Mouse (Mus musculus) lung, embryonic 15.5 days (tissue): Measurements from ENCODE around the gene Dnajc7. TPM values are rescaled to one million over a fixed set of nuclear protein-coding genes. Genes with fewer than 3 reads are reported as not detected.

Source experiments
- ATAC-seq: fragments of 200-750 bp; cut with Nextera tagmentation; 2 replicates; pipeline ENCODE4 v1.8.0; 2017; ENCODE audit warnings: moderate number of reproducible peaks, borderline replicate concordance; ENCODE audit not compliant: low FRiP score, low TSS enrichment; ENCODE audit errors: extremely low read depth
- H3K27ac ChIP-seq: fragments of 300-500 bp; sonication (generic); 2 replicates; pipeline ENCODE4 v1.5.1; 2015; ENCODE audit warnings: moderate library complexity, mild to moderate bottlenecking, inconsistent platforms
- H3K27me3 ChIP-seq: fragments of 300-500 bp; sonication (generic); 2 replicates; pipeline ENCODE4 v1.6.1; 2015; ENCODE audit warnings: inconsistent platforms
- H3K36me3 ChIP-seq: fragments of 300-500 bp; sonication (generic); 2 replicates; pipeline ENCODE4 v1.6.1; 2015; ENCODE audit warnings: inconsistent platforms
- H3K4me1 ChIP-seq: fragments of 300-500 bp; sonication (generic); 2 replicates; pipeline ENCODE4 v1.6.1; 2015; ENCODE audit warnings: inconsistent platforms
- H3K4me2 ChIP-seq: fragments of 300-500 bp; sonication (generic); 2 replicates; pipeline ENCODE4 v1.6.1; 2015; ENCODE audit warnings: inconsistent platforms, mild to moderate bottlenecking, moderate library complexity
- H3K4me3 ChIP-seq: fragments of 300-500 bp; sonication (generic); 2 replicates; pipeline ENCODE4 v1.5.1; 2015; ENCODE audit warnings: mild to moderate bottlenecking, inconsistent platforms
- H3K9ac ChIP-seq: fragments of 300-500 bp; sonication (generic); 2 replicates; pipeline ENCODE4 v1.6.1; 2015; ENCODE audit warnings: inconsistent platforms
- H3K9me3 ChIP-seq: fragments of 300-500 bp; sonication (generic); 2 replicates; pipeline ENCODE4 v1.6.1; 2016; ENCODE audit warnings: inconsistent platforms
- WGBS: fragments of 180-500 bp; shearing (Covaris S2); methylation state at CpG from one replicate; pipeline ENCODE4 v1.1.7; 2015; 5-methylcytosine and 5-hydroxymethylcytosine counted together
- polyA plus RNA-seq: library from polyadenylated mRNA; unstranded; fragments of >200 nt; fragmentation: Nextera tagmentation; extraction: Ambion mirVana; gene quantifications from 2 replicates; pipeline ENCODE4 v1.2.1, GENCODE M21; 2015

The Dnajc7 gene
- polyA plus RNA-seq, 1 experiment from 2014 or later: 229 TPM

DNA sequence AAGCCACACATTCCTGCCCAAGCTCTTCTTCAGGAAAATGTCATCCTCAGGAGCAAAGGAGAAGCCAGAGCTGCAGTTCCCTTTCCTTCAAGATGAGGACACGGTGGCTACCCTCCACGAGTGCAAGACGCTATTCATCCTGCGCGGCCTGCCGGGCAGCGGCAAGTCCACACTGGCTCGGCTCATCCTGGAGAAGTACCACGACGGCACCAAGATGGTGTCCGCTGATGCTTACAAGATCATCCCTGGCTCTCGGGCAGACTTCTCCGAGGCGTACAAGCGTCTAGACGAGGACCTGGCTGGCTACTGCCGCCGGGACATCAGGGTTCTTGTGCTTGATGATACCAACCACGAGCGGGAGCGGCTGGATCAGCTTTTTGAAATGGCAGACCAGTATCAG lies 43.7 kb downstream of the Dnajc7 start:
- no peak overlapping the region for H3K4me2 ChIP-seq
- H3K36me3 ChIP-seq: peaks cover 23% of the 10 kb centered on the region
- no peak overlapping the region for H3K27ac ChIP-seq
- no peak overlapping the region for H3K9ac ChIP-seq
- 63% methylated on average over 21 of the region's 21 CpGs for WGBS
- peaks cover 11% of the 10 kb centered on the region for H3K4me1 ChIP-seq
- no peak overlapping the region for H3K4me3 ChIP-seq
- ATAC-seq: no peak
- H3K27me3 ChIP-seq: no peaks in the 10 kb centered on the region; the same call in 1 of the 2 replicates
- no peaks in the 10 kb centered on the region for H3K9me3 ChIP-seq

DNA sequence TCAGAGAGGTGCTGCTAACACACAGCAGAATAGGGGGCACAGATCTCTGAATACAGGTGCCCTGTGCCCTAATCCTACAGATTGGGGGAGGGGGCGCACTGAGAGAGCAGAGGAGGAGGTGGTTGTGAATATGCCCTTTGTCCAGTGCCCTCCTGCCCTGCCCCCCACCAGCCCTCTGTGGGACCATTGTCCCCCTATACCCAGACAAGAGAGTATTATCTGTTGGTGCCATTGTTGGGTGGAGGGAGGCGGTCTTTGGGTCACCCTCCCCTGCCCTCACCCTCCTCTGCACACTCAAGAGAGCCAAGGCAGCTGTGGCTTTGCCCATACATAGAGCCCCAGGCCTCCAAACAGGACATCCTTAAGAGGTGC lies 44.5 kb downstream of the Dnajc7 start:
- H3K4me3 ChIP-seq: peak overlapping the region; percentile 72
- ATAC-seq: no peak
- H3K9me3 ChIP-seq: no peaks in the 10 kb centered on the region
- H3K36me3 ChIP-seq: peaks cover 15% of the 10 kb centered on the region
- peak overlapping the region; percentile 68; the same call in 1 of the 2 replicates for H3K27ac ChIP-seq
- H3K4me1 ChIP-seq: peaks cover 19% of the 10 kb centered on the region
- peak overlapping the region; percentile 65 for H3K4me2 ChIP-seq
- 44% methylated on average over 2 of the region's 2 CpGs for WGBS
- peak overlapping the region; percentile 61; the same call in 1 of the 2 replicates for H3K9ac ChIP-seq
- peaks cover 3% of the 10 kb centered on the region; the same call in 1 of the 2 replicates for H3K27me3 ChIP-seq

DNA sequence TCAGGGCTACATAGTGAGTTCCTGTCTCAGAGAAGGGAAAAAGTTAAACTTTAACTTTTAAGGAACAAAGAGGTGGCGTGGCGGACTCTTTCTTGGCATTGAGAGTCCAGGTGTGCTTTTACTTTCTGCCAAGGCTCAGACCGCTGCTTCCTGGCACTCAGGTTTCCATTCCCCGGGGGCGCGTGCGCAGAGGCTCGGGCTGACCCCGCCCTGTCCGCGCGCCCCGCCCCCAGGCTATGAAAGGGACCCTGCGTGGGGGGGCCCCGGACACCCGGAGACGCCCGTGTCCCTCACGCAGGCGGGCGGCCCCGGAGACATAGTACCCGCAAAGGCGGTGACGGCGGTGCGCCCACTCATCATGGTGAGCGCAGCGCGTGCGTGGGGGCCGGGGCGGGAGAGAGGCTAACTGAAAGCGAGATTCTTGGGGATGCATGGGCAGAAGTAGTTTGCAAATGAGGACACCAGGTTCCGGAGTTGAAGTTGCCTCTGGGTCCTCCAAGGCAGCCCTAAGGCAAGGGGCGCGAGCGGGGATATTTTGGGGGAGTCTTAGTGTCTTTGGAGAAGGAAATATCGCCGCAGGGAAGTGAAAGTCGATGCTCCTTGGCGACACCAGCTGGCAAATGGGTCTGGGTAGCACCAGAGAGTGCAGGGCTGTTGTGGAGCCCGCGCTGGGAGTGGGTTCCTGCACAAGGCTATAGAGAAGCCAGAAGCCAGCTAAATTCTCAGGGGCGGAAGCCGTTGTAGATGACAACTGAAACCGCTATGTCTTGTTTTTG lies 45.1 kb downstream of the Dnajc7 start, which contains the start of gene Cnp:
Gene Cnp, plus strand, starts transcription at position 197 of the 776 bp plus-strand sequence.
- Histone ChIP-seq H3K9me3 (no peaks in the 10 kb centered on the region), H3K27ac (peak within 1 kb of the TSS; percentile 68), H3K9ac (peak within 1 kb of the TSS; percentile 61), H3K36me3 (peaks cover 12% of the 10 kb centered on the region), H3K4me1 (peaks cover 19% of the 10 kb centered on the region), H3K4me3 (peak within 1 kb of the TSS; percentile 72), H3K4me2 (peak within 1 kb of the TSS; percentile 65), H3K27me3 (peaks cover 3% of the 10 kb centered on the region; the same call in 1 of the 2 replicates)
- WGBS: 1% methylated on average over 46 of the region's 47 CpGs
- peak; percentile 88 for ATAC-seq

DNA sequence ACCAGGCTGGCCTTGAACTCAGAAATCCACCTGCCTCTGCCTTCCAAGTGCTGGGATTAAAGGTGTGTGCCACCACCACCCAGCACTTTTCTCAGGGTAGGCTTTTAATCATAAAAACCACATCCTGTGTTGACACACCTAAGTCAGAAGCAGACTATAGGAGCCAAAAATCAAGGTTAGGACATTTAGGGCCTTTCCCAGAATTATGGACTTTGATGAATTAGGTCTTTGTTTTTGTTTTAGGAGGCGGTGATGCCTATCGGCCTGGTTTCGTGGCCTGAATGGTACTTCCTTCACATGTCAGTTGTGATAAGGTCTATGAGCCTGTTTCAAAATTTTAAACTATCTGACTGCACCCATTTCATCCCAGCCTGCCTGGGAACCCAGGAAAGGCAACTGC lies 45.8 kb downstream of the Dnajc7 start:
- no peak for ATAC-seq
- 76% methylated on average over 3 of the region's 3 CpGs for WGBS
- Histone ChIP-seq H3K4me3 (peak overlapping the region; percentile 72), H3K4me1 (peaks cover 19% of the 10 kb centered on the region), H3K36me3 (peaks cover 5% of the 10 kb centered on the region), H3K27ac (peak overlapping the region; percentile 68), H3K9me3 (no peaks in the 10 kb centered on the region), H3K4me2 (peak overlapping the region; percentile 65), H3K9ac (no peak overlapping the region), H3K27me3 (peaks cover 3% of the 10 kb centered on the region; the same call in 1 of the 2 replicates)

DNA sequence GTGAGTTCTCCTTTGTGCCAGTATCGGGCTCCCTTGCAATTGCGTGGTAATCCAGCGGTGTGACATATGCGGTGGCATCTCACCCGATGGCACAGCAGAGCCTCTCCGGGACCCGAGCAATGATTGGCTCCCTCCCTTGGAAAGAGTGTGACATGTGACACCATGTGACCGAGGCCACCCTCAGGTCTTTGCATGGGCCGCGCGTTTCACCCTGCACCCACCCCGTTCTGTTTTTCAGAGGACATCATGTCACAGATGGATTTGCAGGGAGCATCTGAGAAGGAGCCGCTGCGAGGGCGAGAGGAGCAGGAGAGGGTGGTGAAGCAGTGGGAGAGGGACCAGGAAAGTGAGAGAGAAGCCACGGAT lies 48.8 kb downstream of the Dnajc7 start:
- Histone ChIP-seq H3K27me3 (peaks cover 3% of the 10 kb centered on the region; the same call in 1 of the 2 replicates), H3K4me2 (peak overlapping the region; percentile 43), H3K36me3 (no peaks in the 10 kb centered on the region), H3K4me1 (peaks cover 19% of the 10 kb centered on the region), H3K9me3 (no peaks in the 10 kb centered on the region), H3K27ac (no peak overlapping the region), H3K4me3 (0 out of 2 replicates have a peak overlapping the region, but pooled peaks have one; percentile 5), H3K9ac (peak overlapping the region; percentile 6; the same call in 1 of the 2 replicates)
- ATAC-seq: no peak
- 6% methylated on average over 16 of the region's 16 CpGs for WGBS

DNA sequence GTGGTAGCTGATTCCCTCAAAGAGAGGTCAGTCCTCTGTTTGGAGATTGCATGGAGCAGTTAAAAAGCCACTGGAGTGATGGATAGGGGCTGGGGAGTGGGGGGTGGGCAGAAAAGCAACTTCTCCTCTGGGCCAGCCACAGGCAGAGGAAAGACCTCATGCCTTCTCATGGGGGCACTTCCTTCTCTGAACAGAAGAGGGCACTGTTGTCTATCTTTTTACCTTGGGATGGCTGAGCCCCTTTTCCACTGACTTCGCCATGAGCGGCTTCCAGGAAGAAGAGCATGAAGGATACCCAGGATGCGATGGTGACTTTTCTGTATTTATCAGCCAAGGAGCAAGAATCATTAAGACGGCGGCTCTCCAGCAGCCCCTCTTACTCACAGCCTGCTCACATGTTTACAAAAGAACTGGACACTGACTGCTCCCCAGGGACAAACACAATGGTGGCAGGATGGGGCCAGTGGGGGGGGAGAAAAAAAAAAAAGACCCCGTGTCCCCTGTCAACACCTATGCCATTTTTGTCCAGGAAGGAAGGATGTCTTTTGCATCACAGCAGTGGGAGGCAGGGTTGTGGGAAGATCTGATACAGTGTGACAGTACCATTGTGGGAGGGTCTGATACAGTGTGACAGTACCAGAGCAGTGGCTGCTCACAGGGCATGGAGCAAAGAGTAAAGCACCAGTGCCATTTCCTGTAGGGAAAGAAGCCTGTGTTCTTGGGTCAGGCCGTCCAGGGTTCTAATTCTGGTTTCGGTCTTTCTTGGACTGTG lies 49.4 kb downstream of the Dnajc7 start:
- Histone ChIP-seq H3K4me1 (peaks cover 16% of the 10 kb centered on the region), H3K9me3 (no peaks in the 10 kb centered on the region), H3K27ac (no peak overlapping the region), H3K27me3 (peaks cover 3% of the 10 kb centered on the region; the same call in 1 of the 2 replicates), H3K9ac (no peak overlapping the region), H3K36me3 (no peaks in the 10 kb centered on the region), H3K4me2 (peak overlapping the region; percentile 43), H3K4me3 (0 out of 2 replicates have a peak overlapping the region, but pooled peaks have one; percentile 5)
- 6% methylated on average over 8 of the region's 8 CpGs for WGBS
- no peak for ATAC-seq

DNA sequence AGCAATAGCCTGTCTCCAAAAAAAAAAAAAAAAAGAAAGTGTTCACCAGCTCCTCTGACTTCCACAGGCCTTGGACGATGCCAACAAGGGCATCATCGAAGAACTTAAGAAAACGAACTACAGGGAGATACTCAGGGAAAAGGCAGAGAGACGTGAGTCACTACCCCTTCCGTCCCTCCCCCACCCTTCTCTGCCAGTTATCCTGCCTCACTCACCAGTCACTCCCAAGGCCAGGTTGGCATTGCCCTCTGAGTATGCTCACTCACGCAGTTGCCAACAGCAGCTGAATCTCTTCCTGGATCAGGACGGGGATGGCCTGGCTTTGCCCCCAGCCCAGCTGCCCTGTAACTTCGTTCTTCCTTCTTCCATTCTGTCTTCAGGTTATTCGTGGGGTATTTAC lies 50.2 kb downstream of the Dnajc7 start:
- peaks cover 3% of the 10 kb centered on the region; the same call in 1 of the 2 replicates for H3K27me3 ChIP-seq

DNA sequence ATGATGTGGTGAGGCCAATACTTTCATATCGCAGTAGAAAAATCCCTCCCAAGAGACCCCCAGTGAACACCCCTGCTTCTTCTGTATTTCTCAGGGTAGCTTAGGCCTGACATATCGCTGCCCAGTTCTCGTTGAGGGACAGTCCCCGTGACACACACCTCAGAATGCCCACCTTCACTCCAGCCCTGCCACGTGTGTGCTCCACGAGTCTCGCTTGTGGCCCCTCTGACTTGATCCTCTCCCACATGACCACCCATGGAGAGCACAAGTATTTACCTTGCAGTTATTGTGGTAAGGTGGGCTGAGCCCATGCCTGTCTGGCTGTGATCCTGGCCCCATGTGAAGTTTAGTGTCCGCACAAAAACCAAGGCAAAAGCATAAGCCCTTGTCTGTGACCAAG lies 51.3 kb downstream of the Dnajc7 start:
- H3K27me3 ChIP-seq: peaks cover 3% of the 10 kb centered on the region; the same call in 1 of the 2 replicates
- no peak overlapping the region for H3K4me3 ChIP-seq
- H3K4me2 ChIP-seq: no peak overlapping the region
- WGBS: 79% methylated on average over 8 of the region's 8 CpGs
- H3K9me3 ChIP-seq: no peaks in the 10 kb centered on the region
- no peak overlapping the region for H3K27ac ChIP-seq
- no peaks in the 10 kb centered on the region for H3K36me3 ChIP-seq
- no peak for ATAC-seq
- H3K9ac ChIP-seq: no peak overlapping the region
- H3K4me1 ChIP-seq: peaks cover 9% of the 10 kb centered on the region; the same call in 1 of the 2 replicates

More for the DNA sequence above, 50.2 kb downstream of the Dnajc7 start:
- Histone ChIP-seq H3K9ac (no peak overlapping the region), H3K27ac (no peak overlapping the region), H3K4me3 (no peak overlapping the region), H3K9me3 (no peaks in the 10 kb centered on the region), H3K4me2 (no peak overlapping the region), H3K36me3 (no peaks in the 10 kb centered on the region), H3K4me1 (peaks cover 13% of the 10 kb centered on the region; the same call in 1 of the 2 replicates)
- ATAC-seq: no peak
- WGBS: 52% methylated on average over 9 of the region's 9 CpGs

DNA sequence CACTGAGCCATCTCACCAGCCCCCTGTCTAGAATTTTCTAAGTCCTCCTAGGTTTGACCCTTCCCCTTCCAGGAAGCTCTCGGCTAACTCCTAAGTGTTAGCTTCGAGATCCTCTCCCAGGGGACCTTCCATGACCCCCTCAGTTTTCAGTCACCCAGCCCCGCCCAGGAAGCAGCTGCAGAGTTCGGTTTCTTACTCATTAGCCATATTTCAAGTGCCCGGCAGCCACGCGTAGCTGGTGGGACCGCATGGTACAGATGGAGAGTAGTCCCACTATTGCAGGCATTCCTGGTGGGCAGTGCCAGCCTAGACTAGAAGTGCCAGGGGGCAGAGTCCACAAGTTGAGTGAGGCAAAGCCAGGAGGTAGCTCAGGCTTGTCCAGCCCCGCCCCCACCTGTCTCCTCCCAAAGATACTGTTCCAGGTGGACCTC lies 52.1 kb downstream of the Dnajc7 start:
- Histone ChIP-seq H3K9me3 (no peaks in the 10 kb centered on the region), H3K27me3 (peaks cover 3% of the 10 kb centered on the region; the same call in 1 of the 2 replicates), H3K4me3 (no peak overlapping the region), H3K27ac (no peak overlapping the region), H3K9ac (no peak overlapping the region), H3K4me1 (peaks cover 9% of the 10 kb centered on the region; the same call in 1 of the 2 replicates), H3K4me2 (no peak overlapping the region), H3K36me3 (no peaks in the 10 kb centered on the region)
- no peak for ATAC-seq
- 30% methylated on average over 9 of the region's 9 CpGs for WGBS

DNA sequence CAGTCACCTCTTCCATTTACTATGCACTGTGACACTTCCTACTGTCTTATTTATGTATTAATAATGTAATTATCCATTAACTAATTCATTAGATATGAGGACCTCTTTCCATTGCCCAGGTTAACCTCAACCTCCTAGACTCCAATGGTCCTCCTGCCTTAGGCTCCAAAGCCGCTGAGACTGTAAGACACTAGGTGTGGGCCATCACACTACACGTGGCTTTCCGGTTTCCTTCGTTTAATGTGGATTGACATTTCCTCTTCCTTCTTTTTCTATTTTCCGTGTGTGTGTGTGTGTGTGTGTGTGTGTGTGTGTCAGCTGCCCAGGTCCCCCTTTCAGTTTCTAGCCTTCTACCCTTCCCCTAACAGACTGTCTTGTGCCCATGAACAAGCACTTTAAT lies 52.7 kb downstream of the Dnajc7 start:
- Histone ChIP-seq H3K36me3 (no peaks in the 10 kb centered on the region), H3K27ac (no peak overlapping the region), H3K4me3 (no peak overlapping the region), H3K9me3 (no peaks in the 10 kb centered on the region), H3K4me2 (no peak overlapping the region), H3K4me1 (peaks cover 9% of the 10 kb centered on the region; the same call in 1 of the 2 replicates), H3K9ac (no peak overlapping the region), H3K27me3 (peaks cover 3% of the 10 kb centered on the region; the same call in 1 of the 2 replicates)
- no peak for ATAC-seq
- WGBS: 60% methylated on average over 5 of the region's 5 CpGs

DNA sequence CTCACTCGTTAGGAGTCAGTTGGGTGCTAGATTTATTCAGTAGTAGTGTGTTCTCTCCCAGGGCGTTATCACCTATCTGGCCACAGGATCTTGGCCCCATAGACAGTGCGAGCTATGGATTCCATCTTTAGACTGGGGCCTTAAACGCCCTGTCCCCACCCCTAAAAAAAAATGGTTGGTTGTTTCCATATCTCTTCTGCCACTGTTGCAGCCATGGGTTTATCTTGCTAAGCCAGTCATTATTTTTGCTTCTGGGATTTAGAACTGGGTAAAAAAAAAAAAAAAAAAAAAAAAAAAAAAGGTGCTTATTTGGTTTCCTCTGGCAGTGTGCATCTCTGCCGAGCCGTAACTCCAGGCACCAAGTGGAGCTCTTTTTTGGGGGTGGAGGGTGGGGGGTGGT lies 55.3 kb downstream of the Dnajc7 start:
- H3K27ac ChIP-seq: no peak overlapping the region
- H3K9ac ChIP-seq: no peak overlapping the region
- H3K36me3 ChIP-seq: no peaks in the 10 kb centered on the region
- WGBS: 85% methylated on average over 6 of the region's 6 CpGs
- no peak overlapping the region for H3K4me2 ChIP-seq
- H3K4me3 ChIP-seq: no peak overlapping the region
- H3K9me3 ChIP-seq: no peaks in the 10 kb centered on the region
- no peaks in the 10 kb centered on the region for H3K4me1 ChIP-seq
- no peaks in the 10 kb centered on the region for H3K27me3 ChIP-seq
- ATAC-seq: no peak
